Mouse (Mus musculus): ENCODE data around the gene Psg16. TPM values are rescaled to one million over a fixed set of nuclear protein-coding genes. Genes with fewer than 3 reads are reported as not detected.
A peak's percentile ranks its signal among the peaks of the same experiment; 100 is the strongest.
"Not testable (repeated sequence)": the region's sequence is repeated elsewhere in the genome, so short reads cannot be mapped to it uniquely, and the experiment has no call there.

Psg16 gene
- polyA plus RNA-seq, 1 experiment: 3.3 TPM

- H3K27ac ChIP-seq (ENCODE audit: insufficient read depth, low read length): no peak within 1 kb of the TSS
Observed at GRCm38 (mm10) chr7:17062389-17062788, 11.5 kb upstream of the Psg16 start, which contains the start of gene Hif3a. Gene Hif3a (minus strand): TSS chr7:17062427.

GRCm38 (mm10) chr7:17062845-17063244, 11.0 kb upstream of the Psg16 start:
- no peak overlapping the region for H3K27ac ChIP-seq (ENCODE audit: insufficient read depth, low read length)
- peak overlapping the region; percentile 36; the same call in 1 of the 2 replicates for H3K9ac ChIP-seq (ENCODE audit: low read depth, poor library complexity, severe bottlenecking)
- H3K9me3 ChIP-seq (replicated peaks; ENCODE audit: control insufficient read depth, insufficient read depth, low read length, poor library complexity, severe bottlenecking): no peaks in the 10 kb centered on the region
- TF ChIP-seq POLR2A (IDR thresholded peaks at IDR 0.05; ENCODE audit: insufficient read depth, low read length) (no peak), EP300 (IDR thresholded peaks at IDR 0.05; ENCODE audit: insufficient read depth, low read depth, low read length) (no peak), CTCF (IDR thresholded peaks at IDR 0.05; ENCODE audit: low read depth, low read length) (no peak)
- no peaks in the 10 kb centered on the region for H3K27me3 ChIP-seq (ENCODE audit: control insufficient read depth, insufficient read depth, low read length, poor library complexity, severe bottlenecking)
- no peaks in the 10 kb centered on the region for H3K36me3 ChIP-seq (ENCODE audit: control insufficient read depth, insufficient read depth, low read length, poor library complexity, severe bottlenecking)
- H3K4me1 ChIP-seq (ENCODE audit: control insufficient read depth, insufficient read depth, low read length): peaks cover under 1% of the 10 kb centered on the region
- H3K4me3 ChIP-seq (ENCODE audit: low read depth, low read length): peak overlapping the region; percentile 76

More at GRCm38 (mm10) chr7:17062389-17062788, 11.5 kb upstream of the Psg16 start, which contains the start of gene Hif3a:
- no peak for TF ChIP-seq CTCF (IDR thresholded peaks at IDR 0.05; ENCODE audit: low read depth, low read length)
- TF ChIP-seq POLR2A (IDR thresholded peaks at IDR 0.05; ENCODE audit: insufficient read depth, low read length): no peak
- TF ChIP-seq EP300 (IDR thresholded peaks at IDR 0.05; ENCODE audit: insufficient read depth, low read depth, low read length): no peak
- H3K4me3 ChIP-seq (ENCODE audit: low read depth, low read length): peak within 1 kb of the TSS; percentile 76
- peak within 1 kb of the TSS; percentile 36; the same call in 1 of the 2 replicates for H3K9ac ChIP-seq (ENCODE audit: low read depth, poor library complexity, severe bottlenecking)
- no peaks in the 10 kb centered on the region for H3K36me3 ChIP-seq (ENCODE audit: control insufficient read depth, insufficient read depth, low read length, poor library complexity, severe bottlenecking)
- H3K4me1 ChIP-seq (ENCODE audit: control insufficient read depth, insufficient read depth, low read length): peaks cover 1% of the 10 kb centered on the region
- H3K9me3 ChIP-seq (replicated peaks; ENCODE audit: control insufficient read depth, insufficient read depth, low read length, poor library complexity, severe bottlenecking): no peaks in the 10 kb centered on the region
- H3K27me3 ChIP-seq (ENCODE audit: control insufficient read depth, insufficient read depth, low read length, poor library complexity, severe bottlenecking): no peaks in the 10 kb centered on the region

- Histone ChIP-seq H3K4me1 (ENCODE audit: control insufficient read depth, insufficient read depth, low read length) (no peaks in the 10 kb centered on the region), H3K4me3 (ENCODE audit: low read depth, low read length) (no peak overlapping the region), H3K36me3 (ENCODE audit: control insufficient read depth, insufficient read depth, low read length, poor library complexity, severe bottlenecking) (no peaks in the 10 kb centered on the region), H3K27ac (ENCODE audit: insufficient read depth, low read length) (no peak overlapping the region), H3K27me3 (ENCODE audit: control insufficient read depth, insufficient read depth, low read length, poor library complexity, severe bottlenecking) (no peaks in the 10 kb centered on the region), H3K9me3 (replicated peaks; ENCODE audit: control insufficient read depth, insufficient read depth, low read length, poor library complexity, severe bottlenecking) (no peaks in the 10 kb centered on the region), H3K9ac (ENCODE audit: low read depth, poor library complexity, severe bottlenecking) (no peak overlapping the region)
- TF ChIP-seq EP300 (IDR thresholded peaks at IDR 0.05; ENCODE audit: insufficient read depth, low read depth, low read length): no peak
- no peak for TF ChIP-seq CTCF (IDR thresholded peaks at IDR 0.05; ENCODE audit: low read depth, low read length)
- TF ChIP-seq POLR2A (IDR thresholded peaks at IDR 0.05; ENCODE audit: insufficient read depth, low read length): no peak
Observed at GRCm38 (mm10) chr7:17065620-17066019, 8.2 kb upstream of the Psg16 start.

- H3K36me3 ChIP-seq (ENCODE audit: control insufficient read depth, insufficient read depth, low read length, poor library complexity, severe bottlenecking): no peaks in the 10 kb centered on the region
- TF ChIP-seq EP300 (IDR thresholded peaks at IDR 0.05; ENCODE audit: insufficient read depth, low read depth, low read length): no peak
- peak; percentile 67 for TF ChIP-seq CTCF (IDR thresholded peaks at IDR 0.05; ENCODE audit: low read depth, low read length)
- no peak for TF ChIP-seq POLR2A (IDR thresholded peaks at IDR 0.05; ENCODE audit: insufficient read depth, low read length)
- no peak overlapping the region for H3K4me3 ChIP-seq (ENCODE audit: low read depth, low read length)
- H3K4me1 ChIP-seq (ENCODE audit: control insufficient read depth, insufficient read depth, low read length): no peaks in the 10 kb centered on the region
- no peaks in the 10 kb centered on the region for H3K9me3 ChIP-seq (replicated peaks; ENCODE audit: control insufficient read depth, insufficient read depth, low read length, poor library complexity, severe bottlenecking)
- no peak overlapping the region for H3K27ac ChIP-seq (ENCODE audit: insufficient read depth, low read length)
- no peak overlapping the region for H3K9ac ChIP-seq (ENCODE audit: low read depth, poor library complexity, severe bottlenecking)
- H3K27me3 ChIP-seq (ENCODE audit: control insufficient read depth, insufficient read depth, low read length, poor library complexity, severe bottlenecking): no peaks in the 10 kb centered on the region
Observed at GRCm38 (mm10) chr7:17066412-17066811, 7.4 kb upstream of the Psg16 start.

- no peak for TF ChIP-seq EP300 (IDR thresholded peaks at IDR 0.05; ENCODE audit: insufficient read depth, low read depth, low read length)
- no peak for TF ChIP-seq POLR2A (IDR thresholded peaks at IDR 0.05; ENCODE audit: insufficient read depth, low read length)
- TF ChIP-seq CTCF (IDR thresholded peaks at IDR 0.05; ENCODE audit: low read depth, low read length): no peak
- H3K27ac ChIP-seq (ENCODE audit: insufficient read depth, low read length): no peak overlapping the region
- no peak overlapping the region for H3K9ac ChIP-seq (ENCODE audit: low read depth, poor library complexity, severe bottlenecking)
- no peaks in the 10 kb centered on the region for H3K9me3 ChIP-seq (replicated peaks; ENCODE audit: control insufficient read depth, insufficient read depth, low read length, poor library complexity, severe bottlenecking)
- no peak overlapping the region for H3K4me3 ChIP-seq (ENCODE audit: low read depth, low read length)
- no peaks in the 10 kb centered on the region for H3K27me3 ChIP-seq (ENCODE audit: control insufficient read depth, insufficient read depth, low read length, poor library complexity, severe bottlenecking)
- no peaks in the 10 kb centered on the region for H3K36me3 ChIP-seq (ENCODE audit: control insufficient read depth, insufficient read depth, low read length, poor library complexity, severe bottlenecking)
- H3K4me1 ChIP-seq (ENCODE audit: control insufficient read depth, insufficient read depth, low read length): no peaks in the 10 kb centered on the region
Observed at GRCm38 (mm10) chr7:17067000-17067399, 6.8 kb upstream of the Psg16 start.

- H3K36me3 ChIP-seq (ENCODE audit: control insufficient read depth, insufficient read depth, low read length, poor library complexity, severe bottlenecking); H3K27me3 ChIP-seq (ENCODE audit: control insufficient read depth, insufficient read depth, low read length, poor library complexity, severe bottlenecking); H3K4me3 ChIP-seq (ENCODE audit: low read depth, low read length); H3K27ac ChIP-seq (ENCODE audit: insufficient read depth, low read length); H3K9ac ChIP-seq (ENCODE audit: low read depth, poor library complexity, severe bottlenecking); H3K4me1 ChIP-seq (ENCODE audit: control insufficient read depth, insufficient read depth, low read length); H3K9me3 ChIP-seq (replicated peaks; ENCODE audit: control insufficient read depth, insufficient read depth, low read length, poor library complexity, severe bottlenecking): not testable (repeated sequence)
Observed at GRCm38 (mm10) chr7:17067651-17068050, 6.2 kb upstream of the Psg16 start.
